Mouse (Mus musculus): ENCODE results near the gene Stk39. TPM values are rescaled to one million over a fixed set of nuclear protein-coding genes. Genes with fewer than 3 reads are reported as not detected.

The Stk39 gene
- total RNA-seq, 2 experiments from 2014 or later, result 63.8 to 79.7 TPM

DNA sequence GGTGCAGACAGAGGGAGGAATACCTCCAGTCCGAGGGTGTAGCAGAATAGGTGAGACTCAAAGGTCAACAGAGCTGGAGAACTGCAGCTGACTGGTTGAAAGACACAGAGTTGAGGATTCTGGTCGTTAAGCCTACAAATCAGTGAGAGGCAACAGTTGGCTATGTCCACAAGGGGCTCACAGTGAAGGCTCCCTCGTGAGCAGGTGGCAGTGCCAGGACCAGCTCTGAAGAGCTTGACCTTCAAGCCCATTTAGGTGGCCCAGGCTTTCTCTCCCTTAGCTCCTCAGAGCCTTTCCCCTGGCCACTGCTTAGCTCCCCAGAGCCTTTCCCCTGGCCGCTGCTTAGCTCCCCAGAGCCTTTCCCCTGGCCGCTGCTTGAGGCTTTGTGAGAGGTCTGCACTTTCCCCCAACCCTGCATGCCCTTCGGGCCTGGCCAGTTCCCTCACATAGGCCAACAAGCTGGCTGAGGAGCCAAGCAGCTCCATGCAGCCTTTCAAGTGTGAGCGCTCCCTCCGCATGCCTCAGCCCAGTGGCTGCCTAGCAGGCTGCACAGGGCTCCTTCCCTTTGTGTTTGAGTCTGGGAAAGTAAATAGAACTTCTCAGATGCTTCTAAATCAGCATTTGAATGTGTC is 125.3 kb downstream of the Stk39 start:
- no peak for DNase-seq

DNA sequence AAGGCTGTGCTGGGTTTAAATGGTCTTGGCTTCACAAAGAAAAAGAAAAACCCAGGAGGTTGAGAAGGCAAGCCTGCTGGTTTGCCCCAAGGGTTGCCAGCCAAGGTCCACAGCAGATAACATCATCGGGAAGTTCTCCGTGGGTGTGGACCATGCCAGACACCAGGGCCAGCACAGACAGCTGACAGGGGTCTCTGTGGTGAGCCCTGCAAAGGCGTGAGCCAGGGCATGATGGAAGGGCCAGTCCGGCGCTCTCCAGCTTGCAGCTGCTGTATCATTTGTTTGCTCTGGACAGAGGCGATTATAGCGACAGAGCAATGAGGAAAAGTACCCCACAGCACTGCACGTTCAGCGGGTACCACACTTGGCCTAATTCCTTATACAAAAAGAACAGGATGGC is 126.8 kb downstream of the Stk39 start:
- no peak for DNase-seq

DNA sequence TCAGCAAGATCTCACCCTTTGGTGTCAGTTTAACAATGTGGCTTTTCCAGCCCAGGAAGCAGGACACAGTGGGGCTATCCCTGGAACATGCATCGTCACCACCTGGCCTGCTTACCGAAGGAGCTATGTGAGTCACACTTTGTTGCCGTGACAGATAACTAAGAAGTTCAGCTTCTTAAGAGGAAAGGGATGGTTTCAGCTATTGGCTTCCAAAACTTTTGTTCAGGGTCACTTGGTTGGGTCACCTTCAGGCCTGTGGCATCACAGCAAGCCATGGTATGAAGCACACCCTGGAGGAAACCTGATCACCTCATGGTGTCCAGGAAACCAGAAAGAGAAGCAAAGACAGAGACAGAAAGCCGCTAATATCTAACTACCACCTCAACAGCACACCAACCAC is 128.3 kb downstream of the Stk39 start:
- no peak for DNase-seq

DNA sequence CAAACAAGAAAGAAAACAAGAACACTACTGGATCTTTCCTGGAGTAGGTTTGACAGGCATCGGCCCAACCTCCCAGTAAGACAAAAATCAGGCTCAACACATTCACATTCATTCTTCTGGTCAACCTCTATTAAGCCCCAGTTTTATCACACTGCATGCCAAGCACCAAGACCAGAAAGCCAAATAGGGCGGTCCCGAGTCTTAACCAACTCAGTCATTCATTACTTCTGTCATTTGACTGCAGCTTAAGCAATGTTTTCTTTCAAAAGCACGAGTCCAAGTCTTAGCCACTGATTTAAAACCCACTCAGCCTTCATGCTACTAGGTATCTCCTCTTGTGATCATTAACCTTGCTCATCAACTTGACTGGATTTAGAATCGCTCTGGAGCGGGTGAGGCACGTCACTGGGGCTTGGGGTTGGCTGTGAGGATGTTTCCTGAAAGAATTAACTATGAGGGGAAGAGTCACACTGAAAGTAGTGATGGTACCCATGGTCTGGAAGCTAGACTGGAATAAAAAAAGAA is 129.9 kb downstream of the Stk39 start:
- peak in 1 of 2 experiments; percentile 33 for DNase-seq

DNA sequence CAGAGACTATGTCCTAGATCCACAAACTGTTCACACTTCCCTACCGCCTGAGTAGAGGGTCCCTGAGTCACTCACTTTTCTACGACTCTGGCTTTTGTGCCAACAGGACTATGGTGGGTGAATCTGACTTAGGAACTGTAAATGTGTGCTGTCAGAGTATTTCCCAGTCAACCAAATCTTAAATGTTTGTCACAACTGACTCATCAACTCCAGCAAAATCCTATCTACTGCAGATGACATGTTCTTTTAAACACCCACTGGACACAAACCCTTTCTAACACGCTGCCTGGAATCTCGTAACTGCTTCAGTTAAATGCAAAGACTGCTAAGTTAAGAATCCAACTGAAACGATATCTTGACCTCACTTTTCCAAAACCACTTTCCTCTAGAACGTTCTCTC is 135.2 kb downstream of the Stk39 start:
- DNase-seq, result no peak

DNA sequence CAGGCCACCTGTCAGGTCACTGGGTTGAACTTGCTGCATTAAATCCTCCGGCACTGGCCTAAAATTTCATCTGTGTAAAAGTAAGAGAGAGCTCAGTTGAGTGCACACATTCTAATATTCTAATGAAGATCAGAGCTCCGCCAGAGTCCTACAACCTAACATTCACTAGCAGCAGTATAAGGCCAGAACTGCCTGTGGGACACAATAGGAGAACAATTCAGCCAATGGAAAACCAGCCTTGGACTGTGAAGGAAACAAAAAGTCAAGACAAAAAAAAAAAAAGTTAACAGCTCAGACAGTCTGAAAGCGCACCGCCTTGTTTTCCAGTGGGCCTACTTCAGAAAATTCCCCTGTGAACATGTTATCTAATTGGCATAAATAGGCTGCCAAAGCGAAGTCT is 137.1 kb downstream of the Stk39 start:
- DNase-seq, result no peak

DNA sequence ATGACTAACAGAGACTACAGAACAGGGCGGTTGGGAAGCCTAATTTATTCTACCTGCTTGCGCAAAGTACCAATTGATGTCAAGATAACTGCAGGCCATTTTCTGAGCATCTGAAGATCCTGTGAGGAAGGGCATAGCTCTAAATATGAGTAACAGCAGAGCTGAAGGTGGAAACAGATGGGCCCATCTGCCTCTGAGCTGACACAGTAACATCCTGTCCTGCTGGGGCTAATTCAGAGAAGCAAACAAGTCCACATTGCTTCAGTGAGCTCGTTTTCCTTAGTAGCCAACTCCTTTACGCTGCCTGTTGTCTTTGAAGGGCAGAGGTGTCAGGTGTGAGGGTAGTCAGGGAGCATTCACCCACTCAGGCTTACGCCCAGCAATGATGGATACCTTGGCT is 146.8 kb downstream of the Stk39 start:
- no peak for DNase-seq

DNA sequence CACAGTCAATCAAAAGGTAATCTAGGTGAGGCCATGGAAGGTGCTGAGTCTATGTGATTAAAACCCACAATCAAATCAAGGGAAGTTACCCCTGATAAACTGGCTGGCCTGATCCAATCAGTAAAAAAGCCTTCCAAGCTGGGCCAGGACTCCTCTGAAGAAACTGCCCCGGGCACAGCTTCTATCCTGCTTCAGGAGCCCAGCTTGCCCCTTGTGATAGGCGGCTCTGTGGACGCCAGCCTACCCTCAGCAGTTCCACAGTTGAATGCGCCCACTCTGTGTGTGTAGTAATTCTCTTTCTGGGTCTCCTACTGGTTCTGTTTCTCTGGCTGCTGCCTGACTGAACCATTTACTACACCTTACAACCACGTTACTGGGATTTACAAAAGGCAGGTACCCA is 150.8 kb downstream of the Stk39 start:
- DNase-seq, result no peak

DNA sequence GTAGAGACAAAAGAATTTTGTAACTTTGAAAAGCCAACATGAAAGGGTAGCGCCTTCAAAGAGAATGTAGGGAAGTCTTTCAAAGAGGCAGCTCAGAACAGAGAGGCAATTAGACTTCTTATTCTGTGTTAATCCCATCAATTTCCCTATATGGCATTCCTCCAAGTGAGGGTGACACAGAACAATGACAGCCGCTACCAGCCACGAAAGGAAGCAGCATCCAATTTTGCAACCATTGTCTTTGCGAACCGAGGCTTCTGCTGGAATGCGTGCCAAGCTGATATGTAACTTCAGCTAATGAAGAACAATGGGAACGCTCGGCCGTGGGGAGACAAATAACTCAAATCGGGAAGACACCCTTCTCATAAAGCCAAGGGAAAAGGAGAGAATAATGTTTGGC is 151.4 kb downstream of the Stk39 start:
- peak in 1 of 2 experiments; percentile 13 for DNase-seq

DNA sequence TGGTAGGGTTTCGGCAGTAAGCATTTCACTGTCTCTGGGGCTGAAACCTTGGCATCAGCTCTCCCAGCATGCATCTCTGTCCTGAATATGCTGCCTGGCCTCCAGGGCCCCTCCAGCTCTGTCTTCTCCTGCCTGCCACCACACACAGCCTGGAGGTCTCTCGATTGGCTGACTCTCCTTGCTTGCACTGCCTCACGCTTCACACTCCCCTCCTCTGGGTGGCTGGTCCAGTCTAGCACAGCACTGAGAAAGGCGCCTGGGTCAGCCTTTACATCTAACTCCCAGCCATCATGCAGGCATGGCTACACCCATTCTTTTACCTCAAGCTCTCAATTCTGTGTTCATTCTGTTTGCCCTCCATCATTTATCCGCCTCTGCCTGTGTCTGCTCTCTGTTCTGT is 153.6 kb downstream of the Stk39 start:
- DNase-seq, result no peak

DNA sequence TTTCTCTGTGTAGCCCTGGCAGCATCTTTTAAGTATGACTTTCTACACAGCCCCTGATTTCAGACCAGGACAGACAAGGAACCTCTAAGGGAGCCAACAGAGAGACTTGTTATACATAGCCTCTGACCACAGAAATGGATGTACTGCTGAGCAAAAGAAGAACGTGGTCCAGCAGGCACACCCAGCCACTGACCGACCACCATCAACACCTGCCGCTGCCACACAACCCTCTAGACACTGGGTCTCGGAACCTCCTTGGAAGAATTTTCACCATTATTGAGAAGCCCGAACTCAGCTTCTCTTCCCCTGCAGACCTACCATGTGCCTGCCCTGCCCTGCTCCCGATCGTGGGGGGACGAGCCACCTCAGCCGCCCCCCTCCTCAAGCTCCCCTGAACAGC is 154.2 kb downstream of the Stk39 start:
- no peak for DNase-seq

DNA sequence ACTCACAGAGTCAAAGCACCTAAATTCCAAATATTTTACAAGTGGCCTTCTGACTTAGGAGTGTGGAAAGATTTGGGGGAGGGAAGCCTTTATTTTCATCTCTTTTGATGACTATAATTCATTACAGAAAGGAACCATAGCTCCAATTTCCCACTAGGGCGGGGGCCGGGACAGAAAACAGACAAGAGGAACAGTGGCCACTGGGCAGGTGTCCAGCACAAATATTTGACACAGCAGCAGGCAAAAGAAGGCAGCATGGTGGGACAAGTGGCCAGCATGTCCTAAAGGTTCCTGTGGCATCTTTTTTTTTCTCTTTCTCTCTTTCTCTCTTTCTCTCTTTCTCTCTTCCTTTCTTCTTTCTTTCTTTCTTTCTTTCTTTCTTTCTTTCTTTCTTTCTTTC is 154.6 kb downstream of the Stk39 start:
- DNase-seq, result peak in 1 of 2 experiments; percentile 38

DNA sequence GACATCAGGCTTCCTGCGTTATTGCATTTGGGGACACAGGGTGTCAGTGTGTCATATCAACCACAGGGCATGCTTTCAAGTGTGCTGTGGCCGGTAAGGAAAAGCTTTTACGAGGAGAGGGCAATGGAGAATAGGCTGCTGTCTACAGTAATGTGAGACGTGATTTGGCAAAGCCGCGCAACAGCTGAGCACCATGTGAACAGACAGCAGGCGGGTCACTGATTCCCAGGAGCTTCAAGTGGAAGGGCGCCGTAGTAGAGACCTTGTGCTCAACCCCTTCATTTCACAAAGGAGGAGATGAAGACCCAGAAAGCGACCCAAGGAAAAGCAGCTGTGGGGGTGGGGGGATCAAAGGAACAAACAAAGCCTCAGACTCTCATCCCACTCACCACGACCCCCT is 156.8 kb downstream of the Stk39 start:
- no peak for DNase-seq

DNA sequence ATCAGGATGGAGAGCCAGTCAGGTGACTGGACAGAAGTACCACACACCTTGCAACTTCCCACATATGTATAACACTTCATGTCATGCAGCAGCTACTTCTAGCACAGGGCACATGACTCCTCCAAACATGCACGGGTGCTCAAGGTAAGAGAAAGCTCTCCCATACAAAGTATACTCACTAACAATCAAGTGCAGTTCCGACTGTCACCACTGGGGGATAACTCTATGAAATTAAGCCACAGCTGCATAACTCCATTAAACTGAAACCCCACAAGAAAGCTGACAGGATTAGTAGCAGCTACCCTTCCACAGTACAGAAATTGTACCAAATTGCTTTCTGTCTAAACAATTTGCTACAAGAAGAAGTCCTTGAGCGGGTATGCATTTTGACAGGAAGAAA is 161.9 kb downstream of the Stk39 start:
- peak; percentile 7 to 26 for DNase-seq

DNA sequence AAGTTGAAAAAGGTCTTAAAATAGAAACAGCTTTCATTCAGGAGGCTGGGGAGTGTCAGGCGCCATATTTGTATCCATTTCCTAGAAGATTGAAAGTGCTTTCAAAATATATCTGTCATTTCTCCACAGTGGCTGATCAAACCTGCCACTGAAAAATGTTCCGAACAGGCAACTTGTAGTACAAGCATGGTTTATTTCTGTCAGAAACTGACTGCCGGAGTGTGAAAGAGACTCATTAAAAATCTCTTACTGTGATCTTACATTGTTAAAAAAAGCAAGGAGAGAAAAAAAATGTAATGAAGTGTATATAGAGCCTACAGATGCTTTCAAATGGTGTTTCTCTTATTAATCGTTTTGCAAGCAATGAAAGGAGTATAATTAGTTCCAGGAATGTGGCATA is 165.5 kb downstream of the Stk39 start:
- DNase-seq, result no peak

DNA sequence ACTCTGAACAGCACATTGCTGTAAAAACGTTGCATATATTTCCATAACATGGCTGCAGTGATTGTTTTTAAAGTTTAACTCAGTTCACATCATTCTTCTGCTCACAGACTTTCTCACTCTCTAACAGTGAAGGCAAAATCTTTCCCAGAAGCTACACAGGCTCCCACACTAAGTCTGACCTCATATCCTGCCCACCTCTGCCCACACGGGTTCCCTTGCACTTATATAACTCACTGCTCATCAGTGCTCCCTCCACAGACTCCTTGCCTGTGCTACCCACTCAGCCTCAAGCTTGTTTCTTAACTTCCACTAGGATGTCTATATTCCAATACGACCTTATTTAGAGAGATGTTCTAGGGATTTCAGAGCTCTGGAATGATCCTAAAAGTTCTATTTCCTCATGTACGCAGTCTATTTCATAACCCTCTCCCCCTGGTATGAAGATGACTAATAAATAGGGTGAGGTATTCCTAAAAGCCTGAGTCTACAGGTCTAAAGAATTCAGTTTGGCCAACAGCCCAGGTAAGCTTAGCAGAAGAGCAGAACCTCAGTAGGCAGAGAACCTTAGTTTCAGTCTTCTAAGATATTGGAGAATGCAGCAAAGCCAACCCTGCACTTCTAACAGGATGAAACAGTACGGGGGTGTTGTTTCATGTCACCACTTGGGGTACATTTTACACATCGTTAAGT is 167.2 kb downstream of the Stk39 start:
- DNase-seq, result no peak

DNA sequence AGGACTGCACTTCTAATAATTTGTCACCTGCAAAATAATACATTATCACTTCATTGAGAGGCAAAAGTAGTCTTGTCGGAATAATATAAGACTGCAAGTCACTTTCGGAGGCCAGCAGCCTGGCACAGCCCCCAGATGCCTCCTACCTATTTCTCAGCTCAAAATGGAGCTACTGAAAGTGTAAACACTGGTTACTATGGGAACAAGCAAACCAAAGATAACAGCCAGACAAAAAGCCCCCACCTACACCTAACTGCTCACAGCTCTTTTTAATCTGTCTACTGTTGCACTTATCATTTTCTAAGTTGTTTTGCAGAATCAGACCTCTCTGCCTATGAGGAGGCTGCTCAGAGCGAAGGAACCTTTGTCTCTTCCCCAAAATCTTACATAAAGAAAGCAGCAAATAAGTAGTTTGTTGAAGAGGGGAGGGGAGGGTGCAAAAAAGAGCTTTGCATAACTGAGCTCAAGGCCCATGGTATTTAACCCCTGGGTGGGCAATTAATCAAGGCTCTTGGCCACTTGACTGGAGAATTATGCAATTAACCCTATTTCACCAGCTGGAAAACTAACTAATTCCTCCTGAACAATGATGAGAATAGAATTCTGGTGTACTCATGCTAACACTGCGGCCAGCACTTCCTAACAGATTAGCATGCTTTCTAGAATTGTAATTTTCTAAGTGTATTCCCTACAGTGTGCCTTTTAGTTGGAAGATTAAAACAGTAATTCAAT is 170.1 kb downstream of the Stk39 start:
- no peak for DNase-seq

DNA sequence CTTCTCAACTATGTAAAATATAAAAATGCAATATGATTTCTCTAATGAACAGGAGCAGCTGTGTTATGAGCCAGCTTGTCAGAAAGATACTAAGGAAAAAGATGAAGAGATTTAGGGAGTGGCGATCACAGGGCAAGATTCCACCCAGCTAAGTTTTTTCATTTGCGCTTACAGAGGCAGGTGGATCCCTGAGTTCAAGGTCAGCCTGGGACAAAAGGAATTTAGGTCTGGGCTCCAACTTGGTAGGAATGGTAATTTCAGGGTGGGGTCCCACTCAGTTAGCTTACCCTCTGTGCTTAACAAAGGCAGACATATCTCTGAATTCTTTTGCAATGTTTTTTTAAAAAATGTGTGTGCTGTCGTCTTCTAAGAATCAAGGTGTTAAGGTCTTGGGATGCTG is 173.7 kb downstream of the Stk39 start:
- no peak for DNase-seq

DNA sequence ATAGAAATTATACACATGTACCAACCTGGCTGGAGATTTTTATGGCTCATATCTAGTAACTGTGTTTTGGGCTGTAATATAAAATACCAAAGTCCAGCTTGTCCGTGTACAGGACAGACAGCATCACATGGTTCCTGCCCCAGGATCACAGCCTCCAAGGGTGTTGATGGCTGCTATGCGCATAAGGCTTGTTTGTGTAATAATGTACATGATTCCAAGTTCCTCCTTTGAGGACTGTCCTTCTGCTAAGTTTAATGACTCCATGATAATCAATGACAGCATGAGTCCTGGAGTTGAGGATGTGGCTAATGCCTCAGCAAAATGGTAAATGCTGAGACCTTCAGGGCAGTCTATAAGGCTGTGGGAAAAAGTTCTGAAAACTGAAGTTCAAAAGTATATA is 174.1 kb downstream of the Stk39 start:
- no peak for DNase-seq

DNA sequence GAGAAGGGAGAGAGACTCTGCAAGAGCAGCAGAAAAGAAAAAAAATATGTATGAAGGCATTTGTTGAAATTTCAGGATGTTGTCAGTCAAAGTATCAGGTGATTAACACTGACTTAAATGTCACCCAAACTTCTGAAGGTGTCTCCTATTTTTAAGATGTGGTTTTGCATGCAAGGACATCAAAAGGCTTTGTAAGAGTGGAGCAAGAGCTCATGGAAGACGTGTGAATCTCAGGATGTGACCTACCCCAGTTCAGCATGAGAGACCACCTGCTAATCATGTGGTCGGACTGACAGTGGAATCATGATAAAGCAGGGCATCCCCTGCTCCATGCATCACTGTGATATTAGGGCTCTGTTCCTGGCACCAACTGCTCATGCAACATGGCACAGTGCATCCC is 175.3 kb downstream of the Stk39 start:
- no peak for DNase-seq

DNA sequence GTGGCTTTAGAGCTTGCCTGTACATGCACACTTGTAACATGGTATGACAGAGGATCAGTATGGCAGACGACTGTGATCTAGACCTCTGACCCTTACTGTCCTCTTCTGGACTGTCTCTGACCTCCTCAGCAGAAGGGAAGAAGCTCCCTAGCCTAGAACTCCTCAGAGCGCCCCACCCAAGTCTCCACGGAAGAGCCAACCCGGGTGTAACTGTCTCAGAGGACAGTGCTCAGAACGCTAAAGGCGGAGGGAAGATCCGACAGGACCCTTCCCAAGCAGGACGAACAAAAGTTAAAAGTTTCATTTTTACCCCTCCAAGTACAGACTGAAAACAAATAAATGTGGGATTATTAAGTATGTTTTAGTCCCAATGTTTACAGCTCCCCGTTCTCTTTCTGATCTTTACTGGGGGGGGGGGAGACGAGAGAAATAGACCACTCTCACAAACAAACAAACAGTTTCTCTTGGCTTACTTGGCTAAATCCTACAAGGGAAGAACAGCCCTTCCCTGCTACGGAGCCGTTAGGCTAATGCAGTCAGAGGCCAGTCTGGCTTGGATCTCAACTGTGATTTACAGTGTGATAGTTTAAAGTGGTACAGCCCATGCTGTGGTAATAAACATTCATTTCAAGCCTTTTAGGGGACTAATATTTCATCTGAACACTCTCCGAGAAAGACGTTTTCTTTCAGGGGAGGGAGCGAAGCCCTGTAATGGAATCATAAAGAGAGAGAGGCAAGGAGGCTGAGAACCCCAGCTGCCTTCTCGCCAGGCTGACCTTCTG is 179.3 kb downstream of the Stk39 start:
- DNase-seq, result no peak

DNA sequence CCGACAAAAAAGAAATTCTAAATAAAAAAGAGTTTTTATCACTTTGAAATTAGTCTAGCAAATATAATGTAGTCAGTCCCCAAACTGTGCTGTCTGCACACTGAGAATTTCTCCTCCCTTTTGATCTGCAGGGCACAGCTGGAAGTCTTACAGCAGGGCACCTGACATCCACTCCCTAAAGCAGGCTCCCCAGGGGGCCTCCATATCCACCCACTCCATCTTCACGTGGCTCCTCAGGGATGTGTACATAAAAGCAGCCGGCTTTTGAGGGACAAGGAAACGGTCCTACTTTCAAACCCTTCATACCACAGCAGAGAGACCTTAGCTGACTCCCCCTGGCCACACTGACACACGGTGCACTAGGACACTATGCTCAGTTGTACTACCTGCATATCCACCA is 180.2 kb downstream of the Stk39 start:
- DNase-seq, result no peak

DNA sequence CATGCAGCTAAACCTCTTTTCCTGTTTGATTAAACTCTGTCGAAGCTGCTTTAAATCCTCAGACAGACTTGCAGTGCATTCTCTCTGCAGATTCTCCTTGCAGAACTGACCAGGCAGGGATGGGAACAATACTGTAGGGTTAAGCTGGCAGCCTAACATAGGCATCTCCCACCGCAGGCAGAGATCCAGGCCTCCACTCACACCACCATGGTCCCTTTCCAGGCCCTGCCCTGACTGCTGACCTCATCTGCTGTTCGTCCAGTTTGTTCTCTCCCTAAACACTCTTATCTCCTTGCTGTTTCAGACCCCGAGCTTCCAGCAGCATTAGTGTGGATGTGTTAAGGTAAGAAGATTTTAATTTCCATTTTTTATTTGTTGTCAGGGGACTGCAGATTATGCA is 182.1 kb downstream of the Stk39 start:
- no peak for DNase-seq
